Mouse (Mus musculus): ENCODE results near the gene Rpl6. TPM values are rescaled to one million over a fixed set of nuclear protein-coding genes. Genes with fewer than 3 reads are reported as not detected.

Rpl6 gene
- polyA plus RNA-seq, 1 experiment, result 2,082 TPM

DNA sequence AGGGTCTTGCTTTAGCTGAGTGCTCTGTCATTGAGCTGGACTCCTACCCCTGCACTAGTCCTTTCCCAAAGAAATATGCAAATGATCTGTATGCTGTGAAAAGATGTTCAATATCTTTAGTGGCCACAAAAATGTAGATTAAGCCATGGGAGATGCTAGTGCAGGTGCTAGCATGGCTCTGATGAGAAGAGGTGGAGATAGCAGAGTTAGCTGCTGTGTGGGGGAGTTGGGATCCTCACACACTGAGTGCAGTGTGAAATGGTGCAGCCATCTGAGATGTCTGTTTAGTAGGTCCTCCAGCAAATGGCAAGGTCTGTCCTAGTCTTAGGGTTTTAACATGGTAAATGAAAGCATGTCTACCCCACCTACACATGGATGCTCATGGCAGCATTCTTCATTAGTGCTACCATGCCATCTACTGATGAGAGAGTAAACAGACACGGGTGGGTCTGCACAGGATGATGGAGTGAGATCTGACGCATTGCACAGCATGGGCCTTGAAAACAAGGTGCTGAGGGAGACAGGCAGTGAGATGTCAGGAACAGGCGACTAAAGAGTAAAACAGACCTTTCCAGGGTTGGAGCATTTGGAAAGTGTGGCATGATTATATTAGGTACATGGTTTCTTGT, 44.6 kb downstream of the Rpl6 start:
- H3K4me1 ChIP-seq (ENCODE audit: control insufficient read depth, insufficient read depth, low read length), result no peaks in the 10 kb centered on the region
- TF ChIP-seq EP300 (IDR thresholded peaks at IDR 0.05; ENCODE audit: insufficient read depth, low read depth, low read length), result no peak
- no peak for TF ChIP-seq POLR2A (IDR thresholded peaks at IDR 0.05; ENCODE audit: insufficient read depth, low read length)
- no peak for TF ChIP-seq CTCF (IDR thresholded peaks at IDR 0.05; ENCODE audit: low read depth, low read length)
- H3K9me3 ChIP-seq (replicated peaks; ENCODE audit: control insufficient read depth, insufficient read depth, low read length, poor library complexity, severe bottlenecking), result no peaks in the 10 kb centered on the region
- no peak overlapping the region for H3K9ac ChIP-seq (ENCODE audit: low read depth, poor library complexity, severe bottlenecking)
- H3K4me3 ChIP-seq (ENCODE audit: low read depth, low read length), result no peak overlapping the region
- no peaks in the 10 kb centered on the region for H3K36me3 ChIP-seq (ENCODE audit: control insufficient read depth, insufficient read depth, low read length, poor library complexity, severe bottlenecking)
- H3K27me3 ChIP-seq (ENCODE audit: control insufficient read depth, insufficient read depth, low read length, poor library complexity, severe bottlenecking), result no peaks in the 10 kb centered on the region
- H3K27ac ChIP-seq (ENCODE audit: insufficient read depth, low read length), result no peak overlapping the region

DNA sequence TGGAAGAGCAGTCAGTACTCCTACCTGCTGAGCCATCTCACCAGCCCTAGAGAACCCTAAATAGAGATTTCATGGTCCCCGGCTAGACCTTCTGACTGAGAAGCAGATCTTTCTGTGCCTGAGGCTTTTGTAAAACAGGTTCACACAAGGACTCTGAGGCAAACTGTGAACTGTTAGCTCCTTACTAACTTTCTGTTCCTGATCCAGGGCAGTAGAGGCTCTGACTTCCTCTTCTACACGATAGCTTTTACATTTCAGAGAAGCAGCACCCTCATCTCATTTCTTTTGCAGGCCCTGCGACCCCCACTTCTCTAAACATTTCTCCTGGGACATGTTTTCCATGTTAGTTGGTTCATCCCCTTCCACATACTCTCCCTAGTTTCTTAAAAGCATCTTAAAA, 45.4 kb downstream of the Rpl6 start:
- Histone ChIP-seq H3K27me3 (ENCODE audit: control insufficient read depth, insufficient read depth, low read length, poor library complexity, severe bottlenecking) (no peaks in the 10 kb centered on the region), H3K4me3 (ENCODE audit: low read depth, low read length) (no peak overlapping the region), H3K4me1 (ENCODE audit: control insufficient read depth, insufficient read depth, low read length) (no peaks in the 10 kb centered on the region), H3K9ac (ENCODE audit: low read depth, poor library complexity, severe bottlenecking) (no peak overlapping the region), H3K27ac (ENCODE audit: insufficient read depth, low read length) (no peak overlapping the region), H3K9me3 (replicated peaks; ENCODE audit: control insufficient read depth, insufficient read depth, low read length, poor library complexity, severe bottlenecking) (no peaks in the 10 kb centered on the region), H3K36me3 (ENCODE audit: control insufficient read depth, insufficient read depth, low read length, poor library complexity, severe bottlenecking) (no peaks in the 10 kb centered on the region)
- TF ChIP-seq POLR2A (IDR thresholded peaks at IDR 0.05; ENCODE audit: insufficient read depth, low read length), result no peak
- no peak for TF ChIP-seq CTCF (IDR thresholded peaks at IDR 0.05; ENCODE audit: low read depth, low read length)
- no peak for TF ChIP-seq EP300 (IDR thresholded peaks at IDR 0.05; ENCODE audit: insufficient read depth, low read depth, low read length)

DNA sequence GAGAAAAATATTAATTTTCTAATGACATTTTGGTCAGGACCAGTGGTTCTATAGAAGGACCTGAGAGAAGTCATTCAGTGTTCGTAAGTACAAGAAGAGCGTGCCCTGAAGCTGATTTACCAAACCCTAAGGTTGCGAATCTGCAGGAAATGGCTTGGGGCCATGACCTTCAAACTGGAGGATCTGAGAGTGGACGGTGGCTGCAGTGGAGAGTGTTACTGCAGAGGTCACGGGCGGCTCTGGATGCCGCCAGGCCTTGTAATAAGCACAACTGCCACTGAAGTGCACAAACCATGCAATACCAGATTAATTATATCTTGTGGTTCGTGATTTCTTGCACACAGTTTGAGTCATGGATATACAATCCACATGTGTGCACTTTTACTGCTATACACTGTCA, 47.5 kb downstream of the Rpl6 start:
- TF ChIP-seq POLR2A (IDR thresholded peaks at IDR 0.05; ENCODE audit: insufficient read depth, low read length) (no peak), CTCF (IDR thresholded peaks at IDR 0.05; ENCODE audit: low read depth, low read length) (no peak), EP300 (IDR thresholded peaks at IDR 0.05; ENCODE audit: insufficient read depth, low read depth, low read length) (no peak)
- no peaks in the 10 kb centered on the region for H3K4me1 ChIP-seq (ENCODE audit: control insufficient read depth, insufficient read depth, low read length)
- no peak overlapping the region for H3K9ac ChIP-seq (ENCODE audit: low read depth, poor library complexity, severe bottlenecking)
- H3K9me3 ChIP-seq (replicated peaks; ENCODE audit: control insufficient read depth, insufficient read depth, low read length, poor library complexity, severe bottlenecking), result no peaks in the 10 kb centered on the region
- H3K27ac ChIP-seq (ENCODE audit: insufficient read depth, low read length), result no peak overlapping the region
- H3K4me3 ChIP-seq (ENCODE audit: low read depth, low read length), result no peak overlapping the region
- no peaks in the 10 kb centered on the region for H3K27me3 ChIP-seq (ENCODE audit: control insufficient read depth, insufficient read depth, low read length, poor library complexity, severe bottlenecking)
- H3K36me3 ChIP-seq (ENCODE audit: control insufficient read depth, insufficient read depth, low read length, poor library complexity, severe bottlenecking), result no peaks in the 10 kb centered on the region

DNA sequence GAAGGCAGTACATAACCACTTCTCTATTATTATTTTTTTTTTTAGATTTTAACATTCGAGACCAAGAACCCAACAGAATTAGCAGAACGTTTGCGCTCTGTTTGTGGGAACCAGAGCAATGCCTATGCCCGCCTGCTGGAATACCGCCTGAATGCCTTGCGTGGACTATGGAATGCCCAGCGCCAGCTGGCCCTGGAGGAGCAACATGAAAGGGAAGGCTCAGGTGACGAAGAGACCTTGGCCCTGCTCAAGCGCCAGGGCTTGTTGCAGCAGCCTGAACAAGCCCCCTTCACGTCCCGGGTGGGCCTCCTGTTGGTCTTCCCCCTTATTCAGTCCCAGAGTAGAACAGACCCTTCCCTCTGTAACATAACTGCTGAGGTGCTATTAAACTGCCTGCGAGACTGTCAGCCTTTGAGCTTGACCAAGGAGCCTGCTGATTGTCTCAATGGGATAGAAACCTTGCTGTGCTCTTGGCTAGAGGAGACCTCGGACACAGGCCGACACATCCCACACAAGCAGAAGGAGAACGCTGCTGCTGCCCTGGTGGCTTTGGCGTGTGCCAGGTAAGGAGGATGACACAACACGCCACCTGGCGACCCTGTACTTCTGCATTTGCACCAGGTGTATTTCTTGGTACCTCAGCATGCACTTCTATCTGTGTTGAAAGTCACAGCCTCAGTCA, 49.7 kb downstream of the Rpl6 start:
- Histone ChIP-seq H3K9ac (ENCODE audit: low read depth, poor library complexity, severe bottlenecking) (no peak overlapping the region), H3K9me3 (replicated peaks; ENCODE audit: control insufficient read depth, insufficient read depth, low read length, poor library complexity, severe bottlenecking) (no peaks in the 10 kb centered on the region), H3K27me3 (ENCODE audit: control insufficient read depth, insufficient read depth, low read length, poor library complexity, severe bottlenecking) (no peaks in the 10 kb centered on the region), H3K4me1 (ENCODE audit: control insufficient read depth, insufficient read depth, low read length) (no peaks in the 10 kb centered on the region), H3K27ac (ENCODE audit: insufficient read depth, low read length) (no peak overlapping the region), H3K4me3 (ENCODE audit: low read depth, low read length) (no peak overlapping the region), H3K36me3 (ENCODE audit: control insufficient read depth, insufficient read depth, low read length, poor library complexity, severe bottlenecking) (no peaks in the 10 kb centered on the region)
- TF ChIP-seq EP300 (IDR thresholded peaks at IDR 0.05; ENCODE audit: insufficient read depth, low read depth, low read length) (no peak), CTCF (IDR thresholded peaks at IDR 0.05; ENCODE audit: low read depth, low read length) (no peak), POLR2A (IDR thresholded peaks at IDR 0.05; ENCODE audit: insufficient read depth, low read length) (no peak)

DNA sequence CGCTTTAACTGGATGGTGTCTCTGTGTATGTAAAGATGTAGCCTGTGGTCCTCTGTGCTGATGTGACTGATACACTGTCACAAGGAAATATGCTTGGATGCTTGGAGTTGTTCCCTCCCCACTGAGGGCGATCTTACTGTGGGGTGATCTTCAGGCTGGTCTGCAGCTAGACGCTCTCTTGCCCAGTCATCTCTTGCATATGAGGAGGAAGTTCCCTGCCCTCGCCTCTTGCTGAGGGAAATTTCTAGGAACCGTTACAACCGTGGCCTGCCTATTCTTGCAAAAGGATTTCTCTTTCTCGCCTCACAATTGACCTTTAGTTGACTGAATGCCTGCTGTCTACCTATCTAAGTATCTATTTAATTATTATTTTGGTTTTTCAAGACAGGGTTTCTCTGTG, 50.7 kb downstream of the Rpl6 start:
- Histone ChIP-seq H3K27ac (ENCODE audit: insufficient read depth, low read length) (no peak overlapping the region), H3K4me1 (ENCODE audit: control insufficient read depth, insufficient read depth, low read length) (no peaks in the 10 kb centered on the region), H3K9me3 (replicated peaks; ENCODE audit: control insufficient read depth, insufficient read depth, low read length, poor library complexity, severe bottlenecking) (no peaks in the 10 kb centered on the region), H3K36me3 (ENCODE audit: control insufficient read depth, insufficient read depth, low read length, poor library complexity, severe bottlenecking) (no peaks in the 10 kb centered on the region), H3K27me3 (ENCODE audit: control insufficient read depth, insufficient read depth, low read length, poor library complexity, severe bottlenecking) (no peaks in the 10 kb centered on the region), H3K9ac (ENCODE audit: low read depth, poor library complexity, severe bottlenecking) (no peak overlapping the region), H3K4me3 (ENCODE audit: low read depth, low read length) (no peak overlapping the region)
- TF ChIP-seq EP300 (IDR thresholded peaks at IDR 0.05; ENCODE audit: insufficient read depth, low read depth, low read length) (no peak), CTCF (IDR thresholded peaks at IDR 0.05; ENCODE audit: low read depth, low read length) (no peak), POLR2A (IDR thresholded peaks at IDR 0.05; ENCODE audit: insufficient read depth, low read length) (no peak)

Other genes starting within 250 kb of the Rpl6 start
- gene Rph3a, start 194.4 kb upstream of the Rpl6 start, polyA plus RNA-seq (2011; ENCODE audit: insufficient read depth, insufficient read length, low read depth, missing spikeins), result not detected in 2 replicates
- gene Ptpn11, start 13.1 kb upstream of the Rpl6 start, polyA plus RNA-seq (2011; ENCODE audit: insufficient read depth, insufficient read length, low read depth, missing spikeins), result 64.9 and 66.8 TPM in 2 replicates
- 13.5 and 15.9 TPM in 2 replicates for gene Hectd4, start 15.7 kb downstream of the Rpl6 start, polyA plus RNA-seq (2011; ENCODE audit: insufficient read depth, insufficient read length, low read depth, missing spikeins)
- gene Trafd1, start 181.2 kb downstream of the Rpl6 start, polyA plus RNA-seq (2011; ENCODE audit: insufficient read depth, insufficient read length, low read depth, missing spikeins), result 23.1 and 25.9 TPM in 2 replicates
- gene Naa25, start 193.5 kb downstream of the Rpl6 start, polyA plus RNA-seq (2011; ENCODE audit: insufficient read depth, insufficient read length, low read depth, missing spikeins), result 70.0 and 77.9 TPM in 2 replicates
- 3.8 and 7.8 TPM in 2 replicates for gene Tmem116, start 247.4 kb downstream of the Rpl6 start, polyA plus RNA-seq (2011; ENCODE audit: insufficient read depth, insufficient read length, low read depth, missing spikeins)
- gene Erp29, start 248.0 kb downstream of the Rpl6 start, polyA plus RNA-seq (2011; ENCODE audit: insufficient read depth, insufficient read length, low read depth, missing spikeins), result 79.2 and 83.7 TPM in 2 replicates